Mouse (Mus musculus): Measurements from ENCODE around the gene 1110008P14Rik. TPM values are rescaled to one million over a fixed set of nuclear protein-coding genes. Genes with fewer than 3 reads are reported as not detected.

1110008P14Rik gene
- polyA plus RNA-seq, 1 experiment from 2014 or later = 33.3 TPM

DNA sequence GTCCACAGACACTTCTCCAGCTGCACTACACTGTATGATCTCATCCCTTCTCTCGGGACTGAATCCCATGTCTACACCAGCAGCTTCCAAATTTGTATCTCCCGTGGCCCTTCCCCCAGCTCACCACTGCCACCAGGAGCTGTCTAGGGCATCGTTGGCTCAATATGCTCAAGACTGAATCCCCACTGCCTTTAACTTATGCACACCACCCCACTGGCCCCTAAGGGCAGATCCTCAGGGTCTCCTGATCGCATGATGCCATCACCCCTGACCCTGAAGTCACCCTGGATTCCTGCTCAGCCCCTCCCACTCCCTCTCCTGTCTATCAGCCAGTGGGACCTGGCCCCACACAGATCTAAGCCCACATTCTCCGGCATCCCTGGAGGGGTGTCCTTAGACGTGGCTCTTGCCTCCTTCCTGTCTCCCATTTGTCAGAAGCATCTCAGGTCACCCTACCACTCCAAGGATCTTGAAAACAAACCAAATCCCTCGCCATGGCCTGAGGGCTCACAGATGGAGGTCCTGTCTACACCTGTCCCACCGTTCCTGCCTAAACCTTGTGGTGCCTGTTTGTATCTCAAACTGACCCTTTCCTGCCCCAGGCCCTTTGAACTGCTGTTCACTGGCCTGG is 32.0 kb downstream of the 1110008P14Rik start:
- H3K4me1 ChIP-seq (ENCODE audit: insufficient read depth) = no peaks in the 10 kb centered on the region
- WGBS = 44% methylated on average over 8 of the region's 8 CpGs
- no peaks in the 10 kb centered on the region for H3K36me3 ChIP-seq (ENCODE audit: insufficient read depth)
- H3K9ac ChIP-seq = no peak overlapping the region
- H3K27me3 ChIP-seq (ENCODE audit: insufficient read depth, low read length) = no peaks in the 10 kb centered on the region
- DNase-seq (no peak), ATAC-seq (ENCODE audit: insufficient read depth) (no peak)
- TF ChIP-seq CTCF (IDR thresholded peaks at IDR 0.05; ENCODE audit: low read depth) = no peak
- no peaks in the 10 kb centered on the region for H3K9me3 ChIP-seq (ENCODE audit: low read depth, low read length)
- no peak overlapping the region for H3K4me3 ChIP-seq (ENCODE audit: low read depth, low read length)
- H3K27ac ChIP-seq (ENCODE audit: low read depth) = no peak overlapping the region
- H3K4me2 ChIP-seq = no peak overlapping the region

DNA sequence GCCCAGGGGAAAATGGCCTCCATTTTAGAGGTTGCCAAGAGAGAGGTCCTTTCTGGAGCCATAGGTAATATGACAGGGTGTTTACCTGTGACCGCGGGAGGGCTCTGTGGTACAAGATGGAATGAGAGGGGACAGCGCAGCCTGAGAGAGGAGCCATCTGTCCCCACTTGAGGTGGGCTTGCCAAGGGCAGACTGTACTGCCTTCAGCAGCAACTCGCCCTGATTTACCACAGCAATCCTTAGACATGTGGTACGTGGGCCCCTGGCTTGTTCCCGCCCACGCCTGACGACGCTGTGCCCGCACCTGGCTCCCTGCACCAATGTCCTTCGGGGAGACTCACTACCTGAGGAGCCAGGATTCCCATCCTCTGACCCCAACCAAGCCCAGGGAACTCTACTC is 33.4 kb downstream of the 1110008P14Rik start:
- no peak for ATAC-seq (ENCODE audit: insufficient read depth)
- no peak overlapping the region for H3K9ac ChIP-seq

DNA sequence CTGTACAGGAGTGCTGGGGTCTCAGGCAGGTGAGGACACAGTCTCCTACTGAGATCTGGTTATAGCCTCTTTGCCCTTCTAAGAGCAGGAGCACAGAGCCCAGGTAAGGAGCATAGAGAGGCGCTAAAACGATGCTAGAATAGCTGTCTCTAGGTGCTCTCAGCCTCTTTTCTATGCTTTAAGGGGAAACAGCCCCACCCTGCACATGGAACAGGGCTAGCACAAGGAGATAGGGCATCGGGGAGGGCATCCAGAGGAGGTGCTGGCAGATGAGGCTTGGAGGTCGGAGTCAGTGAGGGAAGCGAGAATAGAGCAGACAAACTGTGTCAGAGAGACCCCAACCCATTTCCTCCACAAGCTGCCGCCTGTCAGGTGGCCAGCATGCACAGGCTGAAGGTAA is 34.7 kb downstream of the 1110008P14Rik start:
- H3K4me1 ChIP-seq (ENCODE audit: insufficient read depth) = no peaks in the 10 kb centered on the region
- DNase-seq = no peak
- no peaks in the 10 kb centered on the region for H3K36me3 ChIP-seq (ENCODE audit: insufficient read depth)
- no peaks in the 10 kb centered on the region for H3K27me3 ChIP-seq (ENCODE audit: insufficient read depth, low read length)
- no peak overlapping the region for H3K27ac ChIP-seq (ENCODE audit: low read depth)
- no peak overlapping the region for H3K4me3 ChIP-seq (ENCODE audit: low read depth, low read length)
- no peak for TF ChIP-seq CTCF (IDR thresholded peaks at IDR 0.05; ENCODE audit: low read depth)
- H3K9ac ChIP-seq = no peak overlapping the region
- no peak for ATAC-seq (ENCODE audit: insufficient read depth)
- 59% methylated on average over 6 of the region's 6 CpGs for WGBS
- H3K9me3 ChIP-seq (ENCODE audit: low read depth, low read length) = no peaks in the 10 kb centered on the region
- H3K4me2 ChIP-seq = no peak overlapping the region

More for the DNA sequence above, 33.4 kb downstream of the 1110008P14Rik start:
- H3K4me1 ChIP-seq (ENCODE audit: insufficient read depth) = no peaks in the 10 kb centered on the region
- 80% methylated on average over 11 of the region's 11 CpGs for WGBS
- H3K4me2 ChIP-seq = no peak overlapping the region
- no peaks in the 10 kb centered on the region for H3K36me3 ChIP-seq (ENCODE audit: insufficient read depth)
- no peaks in the 10 kb centered on the region for H3K27me3 ChIP-seq (ENCODE audit: insufficient read depth, low read length)
- DNase-seq = no peak
- TF ChIP-seq CTCF (IDR thresholded peaks at IDR 0.05; ENCODE audit: low read depth) = no peak
- no peak overlapping the region for H3K4me3 ChIP-seq (ENCODE audit: low read depth, low read length)
- no peak overlapping the region for H3K27ac ChIP-seq (ENCODE audit: low read depth)
- no peaks in the 10 kb centered on the region for H3K9me3 ChIP-seq (ENCODE audit: low read depth, low read length)

DNA sequence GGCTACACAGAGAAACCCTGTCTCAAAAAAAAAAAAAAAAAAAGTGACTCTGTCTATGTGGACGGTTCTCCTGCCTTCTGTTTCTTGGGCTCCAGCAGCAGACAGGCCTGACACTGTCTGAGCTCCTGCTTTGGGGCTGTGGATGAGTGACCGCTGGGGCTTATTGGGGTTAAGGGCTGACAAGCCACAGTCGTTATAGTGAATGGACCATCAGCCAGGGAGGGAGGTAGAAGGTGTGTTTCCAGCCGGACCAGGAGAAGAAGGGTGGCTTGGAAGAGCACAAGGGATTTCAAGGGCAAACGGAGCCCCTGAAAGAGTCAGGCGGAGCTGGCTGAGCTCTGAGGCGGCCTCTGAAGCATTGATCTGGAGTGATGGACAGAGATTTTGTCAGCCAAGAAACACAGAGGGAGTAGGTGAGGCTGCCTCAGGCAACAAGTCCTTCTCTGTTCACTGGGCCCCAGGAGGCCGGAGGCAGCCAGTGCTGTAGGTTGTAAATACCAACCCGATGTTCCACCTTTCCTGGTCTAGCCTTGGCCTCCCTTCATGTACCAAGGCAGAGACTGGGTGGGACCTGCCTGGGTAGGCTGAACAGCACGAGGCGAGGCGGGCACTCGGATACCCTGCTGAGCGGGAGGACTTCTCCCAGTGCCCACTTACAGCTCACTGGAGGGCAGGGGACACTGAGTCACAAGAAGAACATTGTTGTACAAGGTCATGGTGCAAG is 37.0 kb downstream of the 1110008P14Rik start:
- TF ChIP-seq CTCF (IDR thresholded peaks at IDR 0.05; ENCODE audit: low read depth) = no peak
- Histone ChIP-seq H3K27ac (ENCODE audit: low read depth) (no peak overlapping the region), H3K4me2 (no peak overlapping the region), H3K9ac (no peak overlapping the region), H3K9me3 (ENCODE audit: low read depth, low read length) (no peaks in the 10 kb centered on the region), H3K4me1 (ENCODE audit: insufficient read depth) (no peaks in the 10 kb centered on the region), H3K4me3 (ENCODE audit: low read depth, low read length) (no peak overlapping the region), H3K27me3 (ENCODE audit: insufficient read depth, low read length) (no peaks in the 10 kb centered on the region), H3K36me3 (ENCODE audit: insufficient read depth) (no peaks in the 10 kb centered on the region)
- 73% methylated on average over 14 of the region's 14 CpGs for WGBS
- no peak for DNase-seq
- no peak for ATAC-seq (ENCODE audit: insufficient read depth)

DNA sequence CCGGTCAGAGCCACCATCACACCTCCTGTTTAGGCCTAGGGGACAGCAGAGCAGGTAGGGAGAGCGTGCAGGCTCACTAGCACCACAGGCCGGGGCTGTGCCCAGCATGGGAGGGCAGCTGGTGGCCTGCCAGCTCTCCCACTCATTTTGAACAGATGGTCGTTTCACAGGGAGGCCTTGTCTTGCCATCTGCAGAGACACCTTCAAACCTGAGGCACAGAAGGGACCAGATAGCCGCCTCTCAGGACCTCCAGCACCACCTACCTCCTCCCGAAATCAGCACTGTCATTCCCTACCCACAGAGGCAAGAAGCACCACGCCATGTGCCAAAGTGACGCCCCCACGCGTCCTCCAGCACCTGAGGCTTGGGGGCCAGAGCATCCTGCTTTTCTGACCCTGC is 37.7 kb downstream of the 1110008P14Rik start:
- DNase-seq = no peak
- Histone ChIP-seq H3K4me3 (ENCODE audit: low read depth, low read length) (no peak overlapping the region), H3K4me1 (ENCODE audit: insufficient read depth) (no peaks in the 10 kb centered on the region), H3K36me3 (ENCODE audit: insufficient read depth) (0 out of 2 replicates have a peak, but pooled peaks cover under 1% of the 10 kb centered on the region), H3K27me3 (ENCODE audit: insufficient read depth, low read length) (no peaks in the 10 kb centered on the region), H3K27ac (ENCODE audit: low read depth) (no peak overlapping the region), H3K9me3 (ENCODE audit: low read depth, low read length) (no peaks in the 10 kb centered on the region), H3K4me2 (no peak overlapping the region), H3K9ac (no peak overlapping the region)
- ATAC-seq (ENCODE audit: insufficient read depth) = no peak
- no peak for TF ChIP-seq CTCF (IDR thresholded peaks at IDR 0.05; ENCODE audit: low read depth)
- WGBS = 73% methylated on average over 10 of the region's 10 CpGs

DNA sequence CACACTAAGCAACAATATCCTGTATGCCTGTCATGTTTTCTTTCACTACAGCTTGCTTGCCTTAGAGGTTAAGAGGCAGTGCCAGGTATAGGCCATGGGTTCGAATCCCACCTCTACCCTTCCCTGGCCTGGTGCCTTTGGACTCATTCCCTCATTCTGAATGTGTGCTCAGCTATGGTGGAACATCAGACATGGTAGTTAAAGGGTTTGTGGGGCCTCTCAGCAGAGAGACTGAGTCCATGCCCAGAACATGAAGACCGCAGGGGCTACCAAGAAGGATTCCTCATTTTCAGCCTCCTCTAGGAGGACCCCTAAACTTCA is 38.4 kb downstream of the 1110008P14Rik start:
- Histone ChIP-seq H3K27me3 (ENCODE audit: insufficient read depth, low read length) (no peaks in the 10 kb centered on the region), H3K9ac (no peak overlapping the region), H3K4me2 (no peak overlapping the region), H3K9me3 (ENCODE audit: low read depth, low read length) (no peaks in the 10 kb centered on the region), H3K27ac (ENCODE audit: low read depth) (no peak overlapping the region), H3K4me1 (ENCODE audit: insufficient read depth) (no peaks in the 10 kb centered on the region), H3K36me3 (ENCODE audit: insufficient read depth) (0 out of 2 replicates have a peak, but pooled peaks cover 3% of the 10 kb centered on the region), H3K4me3 (ENCODE audit: low read depth, low read length) (no peak overlapping the region)
- no peak for DNase-seq
- no peak for ATAC-seq (ENCODE audit: insufficient read depth)
- TF ChIP-seq CTCF (IDR thresholded peaks at IDR 0.05; ENCODE audit: low read depth) = no peak
- WGBS = 92% methylated on average over 2 of the region's 2 CpGs

DNA sequence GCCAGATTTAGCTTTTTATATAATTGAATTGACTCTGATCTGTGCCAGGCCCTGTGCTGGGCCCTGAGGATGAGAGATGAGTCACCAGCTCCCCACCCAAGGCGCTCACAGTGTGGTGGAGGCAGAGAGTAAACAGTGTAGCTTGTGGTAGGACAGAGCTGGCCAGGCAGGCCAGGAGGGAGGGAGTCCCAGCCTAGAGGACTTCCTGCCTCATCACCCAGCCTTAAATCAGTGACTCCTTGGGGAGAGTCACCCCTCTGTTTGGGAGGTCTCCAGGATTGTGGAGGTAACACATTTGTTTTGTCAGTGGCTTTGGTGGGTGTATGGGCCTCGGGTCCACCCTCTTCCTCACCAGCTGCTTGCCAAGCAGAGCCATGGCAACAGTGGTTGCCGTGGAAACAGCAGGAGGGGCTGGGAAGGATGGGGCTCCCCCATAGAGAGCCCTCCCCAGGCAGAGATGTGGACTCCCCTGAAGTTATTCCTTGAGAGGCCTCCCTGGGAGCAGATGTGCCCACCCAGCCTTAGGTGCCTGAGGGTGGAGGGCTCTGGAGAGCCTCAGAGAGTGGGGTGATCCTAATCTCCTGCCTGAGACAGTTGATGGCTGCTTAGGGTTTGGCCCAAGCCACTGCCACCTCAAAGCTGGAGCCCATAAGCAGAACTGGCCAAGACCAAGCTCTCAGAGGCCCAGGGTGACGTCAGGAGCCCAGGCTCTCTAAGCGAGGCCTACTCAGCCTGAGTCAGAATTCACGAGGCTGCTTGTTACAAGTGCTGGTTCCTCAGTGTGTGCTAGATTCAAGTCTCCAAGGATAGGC is 39.0 kb downstream of the 1110008P14Rik start:
- Histone ChIP-seq H3K9me3 (ENCODE audit: low read depth, low read length) (no peaks in the 10 kb centered on the region), H3K4me2 (no peak overlapping the region), H3K36me3 (ENCODE audit: insufficient read depth) (0 out of 2 replicates have a peak, but pooled peaks cover 3% of the 10 kb centered on the region), H3K9ac (no peak overlapping the region; the same call in 1 of the 2 replicates), H3K4me1 (ENCODE audit: insufficient read depth) (no peaks in the 10 kb centered on the region), H3K27ac (ENCODE audit: low read depth) (no peak overlapping the region), H3K27me3 (ENCODE audit: insufficient read depth, low read length) (no peaks in the 10 kb centered on the region), H3K4me3 (ENCODE audit: low read depth, low read length) (no peak overlapping the region)
- 66% methylated on average over 6 of the region's 6 CpGs for WGBS
- no peak for TF ChIP-seq CTCF (IDR thresholded peaks at IDR 0.05; ENCODE audit: low read depth)
- ATAC-seq (ENCODE audit: insufficient read depth) = no peak
- DNase-seq = no peak
